Mouse (Mus musculus) kidney, adult 2 months (tissue): Measurements from ENCODE around the gene Brwd1.

ENCODE experiments used
- CTCF ChIP-seq: fragments of 200-500 bp; conservative IDR thresholded peaks from 2 replicates; pipeline ENCODE4 v1.5.1; 2011; ENCODE audit warnings: low read depth, mild to moderate bottlenecking, control low read depth, low read length, moderate library complexity, mixed read lengths; ENCODE audit not compliant: insufficient read depth, insufficient read length
- POLR2A ChIP-seq: fragments of 200-500 bp; IDR thresholded peaks from one replicate; pipeline ENCODE4 v1.6.1; 2011; ENCODE audit warnings: low read depth, low read length, control low read depth

GRCm38 (mm10) chr16:95999291-95999690, 83.0 kb downstream of the Brwd1 start:
- TF ChIP-seq CTCF (no peak), POLR2A (no peak)
